Mouse (Mus musculus) MEL (cell line): Measurements from ENCODE around the gene Prr14.

Experiments
- CTCF ChIP-seq, 3 experiments: IDR thresholded peaks in 2 of 3; conservative IDR thresholded peaks in 1 of 3; 2 replicates each; pipeline ENCODE4 v1.5.1; 2011 to 2012; ENCODE audit warnings: low read length in 3 of 3, low read depth in 2 of 3, mild to moderate bottlenecking in 2 of 3, improper control_type of control experiment in 1 of 3, inconsistent platforms in 1 of 3, mixed read lengths in 1 of 3, moderate library complexity in 1 of 3; ENCODE audit not compliant: control insufficient read depth in 1 of 3, insufficient read depth in 1 of 3, poor library complexity in 1 of 3, severe bottlenecking in 1 of 3
- POLR2A ChIP-seq, 2 experiments: IDR thresholded peaks; 2 replicates each; pipeline ENCODE4 v1.6.1; 2011 to 2012; ENCODE audit warnings: low read length in 2 of 2, mild to moderate bottlenecking in 2 of 2, control low read depth in 1 of 2, improper control_type of control experiment in 1 of 2, low read depth in 1 of 2, moderate library complexity in 1 of 2; ENCODE audit not compliant: control insufficient read depth in 1 of 2, insufficient read depth in 1 of 2, poor library complexity in 1 of 2
- SMC3 ChIP-seq: IDR thresholded peaks from 2 replicates; pipeline ENCODE4 v1.6.1; 2011; ENCODE audit warnings: low read depth, low read length, improper control_type of control experiment

GRCm38 (mm10) chr7:127511241-127511640 lies 51.8 kb downstream of the Prr14 start:
- TF ChIP-seq CTCF (IDR thresholded peaks at IDR 0.05 in 2 of 3, conservative IDR thresholded peaks at IDR 0.05 in 1 of 3; ENCODE audit: control insufficient read depth in 1 of 3, insufficient read depth in 1 of 3, low read depth in 2 of 3, low read length in 3 of 3, poor library complexity in 1 of 3, severe bottlenecking in 1 of 3), result peak in 1 of 3 experiments; percentile 23; a peak in 1 of 6 replicates
- no peak for TF ChIP-seq POLR2A (IDR thresholded peaks at IDR 0.05; ENCODE audit: control insufficient read depth in 1 of 2, insufficient read depth in 1 of 2, low read depth in 1 of 2, low read length in 2 of 2, poor library complexity in 1 of 2)
- TF ChIP-seq SMC3, result no peak
